Mouse (Mus musculus): ENCODE results near the gene Icam1.

GRCm38 (mm10) chr9:21045235-21045634 lies 29.4 kb downstream of the Icam1 start:
- no peak for TF ChIP-seq USF1 (IDR thresholded peaks at IDR 0.05; ENCODE audit: low read depth, low read length)
- TF ChIP-seq MXI1 (IDR thresholded peaks at IDR 0.05; ENCODE audit: low read depth, low read length) = no peak
- no peak for TF ChIP-seq EP300 (IDR thresholded peaks at IDR 0.05; ENCODE audit: low read length)
- TF ChIP-seq MAFK (IDR thresholded peaks at IDR 0.05; ENCODE audit: insufficient replicate concordance, low read length) = no peak
- no peak for TF ChIP-seq MYC (IDR thresholded peaks at IDR 0.05; ENCODE audit: low read depth, low read length)
- no peak for TF ChIP-seq CTCF (conservative IDR thresholded peaks at IDR 0.05 in 1 of 2, IDR thresholded peaks at IDR 0.05 in 1 of 2; ENCODE audit: low read depth in 2 of 2, low read length in 2 of 2)
- no peak for TF ChIP-seq POLR2A (IDR thresholded peaks at IDR 0.05; ENCODE audit: low read depth, low read length)
- no peak for TF ChIP-seq SIN3A (IDR thresholded peaks at IDR 0.05; ENCODE audit: low read length)
- no peak for TF ChIP-seq ETS1 (conservative IDR thresholded peaks at IDR 0.05; ENCODE audit: low read depth, low read length)

All from CH12.LX (cell line).